In genomic region chr2:33306565-33306964, GRCm38 (mm10) we compare ENCODE assay signal across 12 mouse cellular contexts.
"Had no signal": no experiment of that assay in that cellular context is flagged by ENCODE, and none has a peak within 500 bp of the region (broad histone marks: within the 10 kb centered on the region; RNA-seq: fewer than 3 reads in every experiment).

No protein-coding gene starts in this region.

- H3K4me2 ChIP-seq: lung, embryonic 14.5 days; midbrain, embryonic 12.5 days; neural tube, embryonic 12.5 days had no signal

- H3K36me3 ChIP-seq: midbrain, embryonic 10.5 days; midbrain, embryonic 12.5 days; neural tube, embryonic 12.5 days had no signal

- H3K27ac ChIP-seq: midbrain, embryonic 10.5 days; midbrain, embryonic 12.5 days; neural tube, embryonic 12.5 days had no signal

- DNase-seq: lung, adult 18-20 months; lung, embryonic 14.5 days; lung, postnatal 10 days; lung, postnatal 4 days; midbrain, embryonic 14.5 days; right cerebral cortex, postnatal 14 days; thymus, adult 18-20 months; thymus, postnatal 14 days; thymus, postnatal 36 days had no signal

- H3K4me3 ChIP-seq: midbrain, embryonic 10.5 days; midbrain, embryonic 12.5 days; neural tube, embryonic 12.5 days had no signal

- H3K9me3 ChIP-seq: midbrain, embryonic 10.5 days; midbrain, embryonic 12.5 days; neural tube, embryonic 12.5 days had no signal

- H3K9ac ChIP-seq: lung, embryonic 14.5 days; midbrain, embryonic 12.5 days; neural tube, embryonic 12.5 days had no signal

- H3K27me3 ChIP-seq: midbrain, embryonic 12.5 days; neural tube, embryonic 12.5 days had no signal
